Mouse (Mus musculus) activated CD4-positive, CD25-positive, alpha-beta regulatory T cell, adult 9 weeks (primary cell): ENCODE data around the gene Tgif1. TPM values are rescaled to one million over a fixed set of nuclear protein-coding genes. Genes with fewer than 3 reads are reported as not detected.

Source experiments
- polyA plus RNA-seq: library from polyadenylated mRNA; unstranded; fragments of 100-300 nt; shearing (Covaris generic); gene quantifications from one replicate; pipeline ENCODE4 v1.2.1, GENCODE M21; 2017

The Tgif1 gene
- 79.3 TPM for polyA plus RNA-seq

DNA sequence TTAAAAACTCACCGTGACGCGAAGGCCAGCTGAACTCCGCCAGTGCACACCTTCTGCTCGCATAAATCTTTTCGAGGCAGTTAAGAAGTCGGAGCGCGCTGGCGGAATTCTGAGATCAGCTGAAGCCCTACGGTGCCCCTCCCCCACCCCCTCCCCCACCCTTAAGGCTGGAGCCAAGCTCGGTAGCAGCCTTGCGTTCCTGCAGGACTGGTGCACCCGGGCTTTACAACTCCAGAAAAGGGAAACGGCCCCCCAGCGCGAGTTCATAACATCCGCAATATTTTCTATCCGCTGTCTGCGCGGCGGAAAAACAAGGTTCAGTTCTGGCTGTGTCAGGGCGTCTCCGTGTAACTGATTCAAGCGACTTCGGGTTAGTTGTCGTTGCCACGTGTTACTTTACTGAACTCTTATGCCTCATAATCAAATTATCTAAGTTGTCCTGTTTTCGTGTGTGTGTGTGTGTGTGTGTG lies at the start of gene Tgif1:
Gene Tgif1, minus strand, starts transcription at position 111 of the 470 bp plus-strand sequence.

Other genes with a start within 250 kb of the Tgif1 start
- 0.39 TPM for gene Myom1, start 149.1 kb upstream of the Tgif1 start, polyA plus RNA-seq
- 912 TPM for gene Myl12a, start 149.3 kb upstream of the Tgif1 start, polyA plus RNA-seq